Comparison of ENCODE assay signal across 8 mouse cellular contexts in genomic region chr12:80062410-80063401, GRCm38 (mm10). TPM values are rescaled to one million over a fixed set of nuclear protein-coding genes. Genes with fewer than 3 reads are reported as not detected.
DNase-seq lines count a peak whose midpoint lies in the region; ATAC-seq and TF ChIP-seq lines count a peak whose summit lies in the region.

No protein-coding gene starts in this region.

- peak overlapping the region; percentile 18 for H3K4me2 ChIP-seq in hindbrain, embryonic 15.5 days
- peak overlapping the region; percentile 25 for H3K4me2 ChIP-seq in limb, embryonic 12.5 days

- no peak overlapping the region for H3K9ac ChIP-seq in hindbrain, embryonic 15.5 days
- peak overlapping the region; percentile 35; the same call in 1 of the 2 replicates for H3K9ac ChIP-seq in limb, embryonic 12.5 days (replicated peaks)

- TF ChIP-seq CTCF in bone marrow, adult 2 months (IDR thresholded peaks at IDR 0.05; ENCODE audit: control insufficient read depth, insufficient read depth, low read length): no peak

- no peaks in the 10 kb centered on the region for H3K36me3 ChIP-seq in hindbrain, embryonic 15.5 days
- H3K36me3 ChIP-seq in limb, embryonic 12.5 days: no peaks in the 10 kb centered on the region

- peaks cover 17% of the 10 kb centered on the region for H3K4me1 ChIP-seq in bone marrow, adult 2 months (ENCODE audit: control insufficient read depth, insufficient read depth, low read length)
- H3K4me1 ChIP-seq in hindbrain, embryonic 15.5 days (replicated peaks): peaks cover 44% of the 10 kb centered on the region
- H3K4me1 ChIP-seq in limb, embryonic 12.5 days (replicated peaks): peaks cover 54% of the 10 kb centered on the region

- WGBS in bone marrow, adult 2 months: 53% methylated on average over 6 of the region's 6 CpGs
- WGBS in hindbrain, embryonic 15.5 days: 1% methylated on average over 6 of the region's 6 CpGs
- WGBS in limb, embryonic 12.5 days: under 1% methylated on average over 6 of the region's 6 CpGs

- no peaks in the 10 kb centered on the region for H3K9me3 ChIP-seq in hindbrain, embryonic 15.5 days
- H3K9me3 ChIP-seq in limb, embryonic 12.5 days: no peaks in the 10 kb centered on the region

- peak; percentile 19 for DNase-seq in cerebellum, adult 8-10 months
- peak; percentile 74 for DNase-seq in forelimb bud, embryonic 11.5 days (ENCODE audit: low read depth, low spot score)
- DNase-seq in right cerebral cortex, postnatal 10 days (ENCODE audit: low spot score in 2 of 2): peak; percentile 83 to 86
- no peak for DNase-seq in urinary bladder, adult 18-20 months (ENCODE audit: low spot score in 2 of 2)

- peak; percentile 96 for ATAC-seq in hindbrain, embryonic 15.5 days (ENCODE audit: low FRiP score, low read depth)
- ATAC-seq in limb, embryonic 12.5 days (ENCODE audit: insufficient number of reproducible peaks, insufficient read depth, low FRiP score, low TSS enrichment, low read depth): peak; percentile 89
- ATAC-seq in inflammation-experienced regulatory T-cells, adult 6 months: no peak

- no peaks in the 10 kb centered on the region for H3K27me3 ChIP-seq in hindbrain, embryonic 15.5 days
- no peaks in the 10 kb centered on the region for H3K27me3 ChIP-seq in limb, embryonic 12.5 days

- H3K4me3 ChIP-seq in bone marrow, adult 2 months (replicated peaks; ENCODE audit: control insufficient read depth, low read depth, low read length): no peak overlapping the region
- no peak overlapping the region for H3K4me3 ChIP-seq in hindbrain, embryonic 15.5 days
- no peak overlapping the region for H3K4me3 ChIP-seq in limb, embryonic 12.5 days (replicated peaks)

- peak overlapping the region; percentile 4; the same call in 1 of the 2 replicates for H3K27ac ChIP-seq in bone marrow, adult 2 months (ENCODE audit: control insufficient read depth, insufficient read depth, low read depth, low read length, poor library complexity)
- peak overlapping the region; percentile 80 for H3K27ac ChIP-seq in hindbrain, embryonic 15.5 days (replicated peaks)
- H3K27ac ChIP-seq in limb, embryonic 12.5 days: peak overlapping the region; percentile 96

- no peak for TF ChIP-seq POLR2A in bone marrow, adult 2 months (IDR thresholded peaks at IDR 0.05; ENCODE audit: borderline replicate concordance, control insufficient read depth, low read depth, low read length)

RNA-seq across cellular contexts. Expression of gene Zfp36l1, which starts 50.1 kb away (rescaled TPM):
- polyA plus RNA-seq in bone marrow, adult 2 months (2011; ENCODE audit: insufficient read depth, insufficient read length, low replicate concordance, missing spikeins): 20.1 and 33.6 TPM in 2 replicates
- 46.1 and 55.4 TPM in 2 replicates for polyA plus RNA-seq in hindbrain, embryonic 15.5 days (2015; fragmentation: Nextera tagmentation; extraction: Ambion mirVana)
- 80.7 and 89.8 TPM in 2 replicates for polyA plus RNA-seq in limb, embryonic 12.5 days (2016; fragmentation: Nextera tagmentation; extraction: Ambion mirVana)
- 100 to 1,000 TPM; 109 to 177 (median 123) TPM for polyA plus RNA-seq in inflammation-experienced regulatory T-cells, adult 6 months (2017; shearing (Covaris generic))

Comparison
In these comparisons a context has a peak if more than half of its experiments do, and no peak if none do; other contexts are left out.
1. H3K27ac ChIP-seq: peak in every context shown above with its lines; median percentile 96 in limb, embryonic 12.5 days; 80 in hindbrain, embryonic 15.5 days; 4 in bone marrow, adult 2 months.
2. DNase-seq: peak in cerebellum, adult 8-10 months (single experiment), forelimb bud, embryonic 11.5 days (single experiment) and right cerebral cortex, postnatal 10 days (2 of 2); none in urinary bladder, adult 18-20 months (0 of 2).